Comparison of ENCODE assay signal across 8 mouse cellular contexts in the genomic region with DNA sequence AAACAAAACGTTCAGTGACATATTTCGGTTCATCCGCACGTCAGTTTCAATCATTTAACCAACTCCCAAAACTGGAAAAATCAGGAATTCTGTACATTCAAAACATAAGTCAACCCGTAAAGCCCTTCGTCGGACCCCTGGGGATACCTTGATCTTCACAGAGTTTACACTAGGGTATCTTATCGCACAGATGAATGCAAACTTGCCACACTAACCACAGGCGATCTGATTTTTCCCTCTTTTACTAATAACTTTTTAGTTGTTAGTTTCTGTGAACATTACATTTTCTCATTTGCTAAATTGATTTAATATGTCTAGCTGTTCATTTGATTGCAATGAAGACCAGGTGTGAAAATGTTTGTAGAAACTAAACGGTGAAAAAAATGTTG. TPM values are rescaled to one million over a fixed set of nuclear protein-coding genes. Genes with fewer than 3 reads are reported as not detected.
DNase-seq lines count a peak whose midpoint lies in the region; ATAC-seq lines count a peak whose summit lies in the region.
"Had no signal": no experiment of that assay in that cellular context is flagged by ENCODE, and none has a peak within 500 bp of the region (broad histone marks: within the 10 kb centered on the region; RNA-seq: fewer than 3 reads in every experiment).

No protein-coding gene starts in this region.

- no peak for ATAC-seq in neural tube, embryonic 11.5 days (ENCODE audit: insufficient read depth, low FRiP score, low TSS enrichment)
- ATAC-seq in limb, embryonic 15.5 days (ENCODE audit: insufficient number of reproducible peaks, low FRiP score, low TSS enrichment, low read depth) = no peak
- ATAC-seq in stomach, embryonic 15.5 days (ENCODE audit: insufficient read depth, low FRiP score, low read depth) = no peak
- ATAC-seq in granulocyte monocyte progenitor cell, adult 5-6 weeks (replicated peaks; ENCODE audit: poor library complexity, severe bottlenecking) = no peak

- H3K9ac ChIP-seq in neural tube, embryonic 11.5 days (ENCODE audit: low read length) = peak overlapping the region; percentile 57
- peak overlapping the region; percentile 90 for H3K9ac ChIP-seq in limb, embryonic 15.5 days
- peak overlapping the region; percentile 73 for H3K9ac ChIP-seq in stomach, embryonic 15.5 days

- H3K4me1 ChIP-seq in neural tube, embryonic 11.5 days (ENCODE audit: control insufficient read depth, insufficient read depth, low read length) = no peaks in the 10 kb centered on the region
- H3K4me1 ChIP-seq in forebrain, embryonic 10.5 days = peaks cover 21% of the 10 kb centered on the region
- H3K4me1 ChIP-seq in limb, embryonic 15.5 days = 0 out of 2 replicates have a peak, but pooled peaks cover 6% of the 10 kb centered on the region
- H3K4me1 ChIP-seq in stomach, embryonic 15.5 days = no peaks in the 10 kb centered on the region

- 10% methylated on average over 10 of the region's 10 CpGs for WGBS in neural tube, embryonic 11.5 days
- WGBS in forebrain, embryonic 10.5 days = 14% methylated on average over 10 of the region's 10 CpGs
- whole genome bisulfite sequencing in limb, embryonic 15.5 days = 7% methylated on average over 10 of the region's 10 CpGs
- 6% methylated on average over 10 of the region's 10 CpGs for WGBS in stomach, embryonic 15.5 days

- peak overlapping the region; percentile 80 for H3K4me2 ChIP-seq in neural tube, embryonic 11.5 days (ENCODE audit: low read depth)
- H3K4me2 ChIP-seq in limb, embryonic 15.5 days = peak overlapping the region; percentile 69
- H3K4me2 ChIP-seq in stomach, embryonic 15.5 days = peak overlapping the region; percentile 72

- no peak for DNase-seq in neural tube, embryonic 11.5 days (ENCODE audit: low spot score)
- DNase-seq in neural tube, embryonic 10.5 days (ENCODE audit: extremely low spot score, low spot score) = no peak
- no peak for DNase-seq in forebrain, embryonic 10.5 days (ENCODE audit: extremely low spot score, low spot score)
- DNase-seq in lung, postnatal 10 days = no peak
- DNase-seq: right cerebral cortex, postnatal 14 days had no signal

- H3K27me3 ChIP-seq in neural tube, embryonic 11.5 days (ENCODE audit: control insufficient read depth, insufficient read depth, low read length) = no peaks in the 10 kb centered on the region
- no peaks in the 10 kb centered on the region for H3K27me3 ChIP-seq in forebrain, embryonic 10.5 days (ENCODE audit: poor library complexity, severe bottlenecking)
- no peaks in the 10 kb centered on the region for H3K27me3 ChIP-seq in limb, embryonic 15.5 days
- no peaks in the 10 kb centered on the region for H3K27me3 ChIP-seq in stomach, embryonic 15.5 days (replicated peaks)

- peak overlapping the region; percentile 82 for H3K4me3 ChIP-seq in neural tube, embryonic 11.5 days (ENCODE audit: low read depth, low read length)
- peak overlapping the region; percentile 90 for H3K4me3 ChIP-seq in forebrain, embryonic 10.5 days
- peak overlapping the region; percentile 91 for H3K4me3 ChIP-seq in limb, embryonic 15.5 days
- peak overlapping the region; percentile 92 for H3K4me3 ChIP-seq in stomach, embryonic 15.5 days (replicated peaks)

- no peak overlapping the region for H3K27ac ChIP-seq in neural tube, embryonic 11.5 days (ENCODE audit: low read depth, low read length)
- H3K27ac ChIP-seq in forebrain, embryonic 10.5 days = peak overlapping the region; percentile 95
- H3K27ac ChIP-seq in limb, embryonic 15.5 days = no peak overlapping the region
- no peak overlapping the region for H3K27ac ChIP-seq in stomach, embryonic 15.5 days

- no peaks in the 10 kb centered on the region for H3K36me3 ChIP-seq in neural tube, embryonic 11.5 days (ENCODE audit: control insufficient read depth, insufficient read depth, low read length)
- H3K36me3 ChIP-seq in forebrain, embryonic 10.5 days (replicated peaks) = peaks cover 35% of the 10 kb centered on the region
- H3K36me3 ChIP-seq in limb, embryonic 15.5 days = peaks cover 12% of the 10 kb centered on the region
- peaks cover 11% of the 10 kb centered on the region; the same call in 1 of the 2 replicates for H3K36me3 ChIP-seq in stomach, embryonic 15.5 days

- H3K9me3 ChIP-seq in neural tube, embryonic 11.5 days (ENCODE audit: control insufficient read depth, low read length) = no peaks in the 10 kb centered on the region
- no peaks in the 10 kb centered on the region for H3K9me3 ChIP-seq in forebrain, embryonic 10.5 days
- H3K9me3 ChIP-seq in limb, embryonic 15.5 days = no peaks in the 10 kb centered on the region
- H3K9me3 ChIP-seq in stomach, embryonic 15.5 days = no peaks in the 10 kb centered on the region

RNA-seq across cellular contexts. Expression of gene Sass6, which starts 0.8 kb away (rescaled TPM):
- 33.0 and 36.2 TPM in 2 replicates for polyA plus RNA-seq in neural tube, embryonic 11.5 days (2014; fragmentation: Nextera tagmentation; extraction: Ambion mirVana)
- 42.7 and 43.1 TPM in 2 replicates for polyA plus RNA-seq in forebrain, embryonic 10.5 days (2016; fragmentation: Nextera tagmentation; extraction: Ambion mirVana)
- polyA plus RNA-seq in limb, embryonic 15.5 days (2015; fragmentation: Nextera tagmentation; extraction: Ambion mirVana) = 16.5 and 17.0 TPM in 2 replicates
- 20.5 and 20.7 TPM in 2 replicates for polyA plus RNA-seq in stomach, embryonic 15.5 days (2015; fragmentation: Nextera tagmentation; extraction: Ambion mirVana)
- 31.2 and 35.0 TPM in 2 replicates for total RNA-seq in granulocyte monocyte progenitor cell, adult 5-6 weeks (2014; fragmentation: Nextera tagmentation)
- 50.1 and 72.7 TPM in 2 replicates for total RNA-seq in granulocyte monocyte progenitor cell, adult 5-6 weeks (2017)

RNA-seq across cellular contexts. Expression of gene Trmt13, which starts 18.8 kb away (rescaled TPM):
- 18.8 and 23.4 TPM in 2 replicates for polyA plus RNA-seq in neural tube, embryonic 11.5 days (2014; fragmentation: Nextera tagmentation; extraction: Ambion mirVana)
- 22.5 and 23.7 TPM in 2 replicates for polyA plus RNA-seq in forebrain, embryonic 10.5 days (2016; fragmentation: Nextera tagmentation; extraction: Ambion mirVana)
- 27.9 and 32.3 TPM in 2 replicates for polyA plus RNA-seq in limb, embryonic 15.5 days (2015; fragmentation: Nextera tagmentation; extraction: Ambion mirVana)
- 28.4 and 29.8 TPM in 2 replicates for polyA plus RNA-seq in stomach, embryonic 15.5 days (2015; fragmentation: Nextera tagmentation; extraction: Ambion mirVana)
- 33.7 and 47.5 TPM in 2 replicates for total RNA-seq in granulocyte monocyte progenitor cell, adult 5-6 weeks (2014; fragmentation: Nextera tagmentation)
- 35.8 and 43.3 TPM in 2 replicates for total RNA-seq in granulocyte monocyte progenitor cell, adult 5-6 weeks (2017)

RNA-seq across cellular contexts. Expression of gene Lrrc39, which starts 32.8 kb away (rescaled TPM):
- 0.65 and 0.99 TPM in 2 replicates for polyA plus RNA-seq in neural tube, embryonic 11.5 days (2014; fragmentation: Nextera tagmentation; extraction: Ambion mirVana)
- polyA plus RNA-seq in forebrain, embryonic 10.5 days (2016; fragmentation: Nextera tagmentation; extraction: Ambion mirVana) = 0.49 and 0.73 TPM in 2 replicates
- polyA plus RNA-seq in limb, embryonic 15.5 days (2015; fragmentation: Nextera tagmentation; extraction: Ambion mirVana) = 1.1 and 3.2 TPM in 2 replicates
- polyA plus RNA-seq in stomach, embryonic 15.5 days (2015; fragmentation: Nextera tagmentation; extraction: Ambion mirVana) = 1.5 and 2.2 TPM in 2 replicates
- total RNA-seq in granulocyte monocyte progenitor cell, adult 5-6 weeks (2014; fragmentation: Nextera tagmentation) = 0.39 and 1.2 TPM in 2 replicates
- 0.65 and 1.5 TPM in 2 replicates for total RNA-seq in granulocyte monocyte progenitor cell, adult 5-6 weeks (2017)
